Mouse (Mus musculus) adrenal gland, adult 18-20 months (tissue): Measurements from ENCODE around the gene Dnase1l2. TPM values are rescaled to one million over a fixed set of nuclear protein-coding genes. Genes with fewer than 3 reads are reported as not detected.
"Not testable (repeated sequence)": the region's sequence is repeated elsewhere in the genome, so short reads cannot be mapped to it uniquely, and the experiment has no call there.

Experiments
- DNase-seq, 2 experiments: peaks; one replicate each; pipeline ENCODE4 v3.0.0; 2021 to 2022; ENCODE audit warnings: low spot score in 2 of 2
- total RNA-seq, 2 experiments: library from RNA; stranded (reverse); gene quantifications; 1 replicate in 1 of 2; 2 replicates in 1 of 2; pipeline ENCODE4 v1.2.3; 2021

Gene Dnase1l2
- total RNA-seq, 2 experiments from 2014 or later: 2.8 to 4.0 TPM

GRCm38 (mm10) chr17:24473612-24474275 lies 30.8 kb upstream of the Dnase1l2 start, which contains the start of gene Bricd5:
Gene Bricd5, plus strand, starts transcription at chr17:24473884.
- DNase-seq: no peak

GRCm38 (mm10) chr17:24472512-24472911 lies 29.6 kb upstream of the Dnase1l2 start:
- peak; percentile 57 to 68 for DNase-seq

GRCm38 (mm10) chr17:24470701-24471527 lies 28.0 kb upstream of the Dnase1l2 start:
- peak; percentile 52 to 61 for DNase-seq

- DNase-seq: peak; percentile 96 to 97
Observed at GRCm38 (mm10) chr17:24469910-24470602, 27.2 kb upstream of the Dnase1l2 start, which contains the start of the genes E4f1 and Pgp. Gene E4f1, minus strand, starts transcription at chr17:24470313. Gene Pgp, plus strand, starts transcription at chr17:24470392.

- DNase-seq: no peak
Observed at GRCm38 (mm10) chr17:24469336-24469909, 26.5 kb upstream of the Dnase1l2 start.

- no peak for DNase-seq
Observed at GRCm38 (mm10) chr17:24468636-24469246, 25.8 kb upstream of the Dnase1l2 start.

GRCm38 (mm10) chr17:24463374-24464133 lies 20.6 kb upstream of the Dnase1l2 start:
- DNase-seq: no peak

- no peak for DNase-seq
Observed at GRCm38 (mm10) chr17:24462932-24463331, 20.0 kb upstream of the Dnase1l2 start.

- DNase-seq: no peak
Observed at GRCm38 (mm10) chr17:24461580-24461979, 18.7 kb upstream of the Dnase1l2 start.

- not testable (repeated sequence) for DNase-seq
Observed at GRCm38 (mm10) chr17:24455523-24456206, 12.8 kb upstream of the Dnase1l2 start.

- peak; percentile 98 for DNase-seq
Observed at GRCm38 (mm10) chr17:24454756-24455522, 12.0 kb upstream of the Dnase1l2 start.

- no peak for DNase-seq
Observed at GRCm38 (mm10) chr17:24454218-24454755, 11.4 kb upstream of the Dnase1l2 start.

- no peak for DNase-seq
Observed at GRCm38 (mm10) chr17:24453372-24453771, 10.5 kb upstream of the Dnase1l2 start.

- no peak for DNase-seq
Observed at GRCm38 (mm10) chr17:24451220-24451619, 8.3 kb upstream of the Dnase1l2 start.

- no peak for DNase-seq
Observed at GRCm38 (mm10) chr17:24449507-24449906, 6.6 kb upstream of the Dnase1l2 start.

- DNase-seq: no peak
Observed at GRCm38 (mm10) chr17:24446590-24446989, 3.7 kb upstream of the Dnase1l2 start.

- no peak for DNase-seq
Observed at GRCm38 (mm10) chr17:24443409-24443808, 504 bp upstream of the Dnase1l2 start.

GRCm38 (mm10) chr17:24442107-24442506 lies 798 bp downstream of the Dnase1l2 start:
- no peak for DNase-seq
